Mouse (Mus musculus) telencephalon, adult 2 months (tissue): ENCODE measurements at regions not wholly inside any gene's neighbourhood (a gene's known extent, or its start where the extent isn't known, plus 50 kb on each side); places are given as distances from the start of the nearest gene placed in this dataset.

Experiments
- DNase-seq: peaks from one replicate; pipeline ENCODE4 v3.0.0-alpha.2; 2011; ENCODE audit warnings: low read depth, low spot score

DNA sequence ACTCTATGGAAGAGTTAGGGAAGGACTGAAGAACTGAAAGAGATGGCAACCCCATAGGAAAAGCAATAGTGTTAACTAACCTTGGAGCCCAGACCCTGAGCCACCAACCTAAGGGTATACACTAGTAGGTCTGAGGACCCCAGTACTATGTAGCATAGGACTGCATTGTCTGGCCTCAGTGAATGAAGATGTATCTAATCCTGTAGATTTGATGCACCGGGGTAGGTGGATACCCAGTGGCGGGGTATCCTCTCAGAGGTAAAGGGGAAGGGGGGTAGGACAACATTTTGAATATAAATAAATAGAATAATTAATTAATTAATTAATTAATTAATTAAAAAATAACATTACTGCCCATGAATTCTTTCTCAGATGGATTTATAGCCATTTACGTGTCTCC, 387.9 kb upstream of the 4921530L21Rik start:
- no peak for DNase-seq

DNA sequence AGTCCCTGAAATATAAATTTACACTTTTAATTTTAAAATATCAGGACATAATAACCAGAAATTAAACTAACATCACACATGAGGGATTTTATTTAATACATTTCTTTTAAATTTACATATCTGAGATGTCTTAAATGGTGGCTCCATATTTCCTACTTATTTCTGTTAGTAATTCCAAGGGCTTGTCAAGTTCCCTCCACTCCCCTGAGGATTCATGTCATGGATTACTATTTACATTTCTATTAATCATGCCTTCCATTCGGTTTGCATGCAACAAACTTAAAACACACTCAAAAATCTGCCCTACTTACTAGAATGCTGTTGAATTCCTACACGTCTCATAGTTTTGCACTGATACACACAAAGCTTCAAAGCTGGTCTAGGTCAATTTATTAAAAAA, 387.1 kb upstream of the 4921530L21Rik start:
- no peak for DNase-seq

DNA sequence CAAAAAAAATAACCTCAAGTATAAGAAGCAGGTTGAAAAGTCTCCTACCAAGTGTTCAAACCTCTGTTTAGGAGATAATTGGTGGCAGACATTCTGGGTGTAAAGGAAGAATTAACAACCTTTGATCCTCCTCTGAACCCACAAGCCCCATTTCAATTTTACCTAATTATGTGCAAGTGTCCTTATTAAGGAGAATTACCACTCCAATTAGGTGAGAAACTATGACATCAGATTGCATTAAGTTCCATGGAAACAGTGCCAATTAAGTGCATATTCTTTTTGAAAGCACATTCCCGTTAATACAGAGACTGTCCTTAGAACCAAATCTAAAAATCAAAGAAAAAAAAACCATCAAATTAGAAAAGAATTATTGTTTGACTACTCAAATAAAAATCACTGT, 366.0 kb upstream of the 4921530L21Rik start:
- DNase-seq: no peak

DNA sequence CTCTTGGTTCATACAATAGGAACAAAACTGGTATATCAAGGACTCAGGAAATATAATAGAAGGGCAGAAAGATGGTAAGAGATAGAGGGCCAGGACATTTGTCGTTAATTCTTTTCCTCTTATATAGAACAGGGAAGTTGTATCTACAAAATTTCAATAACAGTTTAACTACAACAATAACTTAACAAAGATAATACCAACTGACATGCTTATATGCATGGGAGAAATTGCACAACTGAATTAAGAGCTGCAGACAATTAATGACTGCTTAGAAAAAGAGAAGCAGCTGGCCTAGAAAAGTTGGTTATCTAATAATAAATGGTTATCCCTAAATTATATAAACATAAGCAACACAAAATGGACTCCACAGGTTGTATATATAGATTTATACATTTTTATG, 362.2 kb upstream of the 4921530L21Rik start:
- DNase-seq: no peak

DNA sequence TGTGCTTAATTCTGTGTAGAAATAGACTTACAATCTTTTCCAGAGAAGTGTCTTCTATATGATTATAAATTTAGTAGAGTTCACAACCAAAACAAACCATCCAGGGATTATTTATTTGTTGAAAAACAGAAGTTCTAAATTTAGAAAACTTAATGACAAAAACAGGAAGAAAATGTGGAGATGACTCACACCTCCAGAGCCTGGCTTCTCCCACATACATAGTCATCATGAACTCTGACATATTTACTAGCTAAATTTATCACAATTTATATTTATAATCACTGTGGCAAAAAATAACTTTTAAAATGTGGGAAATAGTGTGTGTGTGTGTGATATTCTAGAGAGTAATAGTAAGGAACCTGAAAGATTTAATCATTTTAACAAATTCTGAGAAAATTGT, 337.2 kb upstream of the 4921530L21Rik start:
- no peak for DNase-seq

DNA sequence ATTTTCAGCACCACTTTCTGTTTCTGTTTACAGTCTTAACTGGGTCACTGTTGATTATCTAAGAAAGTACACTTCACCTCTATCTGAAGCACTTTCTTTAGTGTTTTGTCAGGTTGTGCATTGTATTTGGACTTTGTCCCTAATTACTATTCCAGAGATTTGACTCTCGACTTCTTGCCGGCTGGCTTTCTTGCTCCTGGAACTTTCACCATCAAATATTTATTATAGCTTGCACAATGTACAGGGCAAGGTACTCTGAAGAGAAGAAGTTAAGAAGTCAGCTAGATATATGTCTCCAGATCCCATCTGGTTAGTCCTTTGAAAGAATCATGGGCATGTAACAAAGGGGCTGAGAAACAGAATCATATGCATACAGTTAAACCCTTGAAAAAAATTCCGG, 290.0 kb upstream of the 4921530L21Rik start:
- DNase-seq: no peak

DNA sequence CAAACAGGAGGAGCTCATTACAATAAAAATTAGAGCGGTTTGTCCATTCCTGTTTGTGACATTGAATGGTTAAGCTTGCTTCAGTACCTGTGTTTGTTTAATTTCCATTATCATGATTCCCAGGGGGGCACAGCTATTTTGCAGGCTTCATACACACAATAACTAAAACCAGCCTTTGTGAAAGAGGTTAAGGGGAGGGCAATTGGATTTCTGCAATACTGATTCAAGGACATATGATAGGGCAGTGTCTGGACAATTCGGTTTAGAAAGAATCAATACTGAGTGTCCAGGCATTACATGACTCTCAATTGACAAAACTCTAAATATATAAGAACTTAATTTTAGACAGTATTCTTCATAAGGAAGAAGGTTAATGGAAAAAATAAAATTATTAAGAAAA, 284.7 kb upstream of the 4921530L21Rik start:
- DNase-seq: no peak

DNA sequence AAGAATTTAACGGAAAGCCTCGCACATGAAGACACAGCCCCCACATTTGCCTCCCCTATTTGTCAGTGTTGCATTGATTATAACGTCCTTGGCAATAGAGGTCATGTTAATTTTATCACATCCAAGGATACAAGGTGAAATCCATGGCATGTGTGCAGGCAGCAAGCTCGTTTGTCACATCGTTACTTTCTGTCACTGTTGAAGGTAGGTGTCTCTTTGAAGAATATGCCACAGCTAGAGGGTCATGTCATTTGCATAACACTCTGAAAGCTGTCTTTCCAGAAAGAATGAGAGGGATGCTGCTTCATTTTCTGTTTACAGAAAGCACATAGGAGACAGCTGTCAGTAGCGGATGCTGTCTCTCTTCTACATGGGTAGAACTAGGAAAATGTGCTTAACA, 235.1 kb upstream of the 4921530L21Rik start:
- DNase-seq: no peak

DNA sequence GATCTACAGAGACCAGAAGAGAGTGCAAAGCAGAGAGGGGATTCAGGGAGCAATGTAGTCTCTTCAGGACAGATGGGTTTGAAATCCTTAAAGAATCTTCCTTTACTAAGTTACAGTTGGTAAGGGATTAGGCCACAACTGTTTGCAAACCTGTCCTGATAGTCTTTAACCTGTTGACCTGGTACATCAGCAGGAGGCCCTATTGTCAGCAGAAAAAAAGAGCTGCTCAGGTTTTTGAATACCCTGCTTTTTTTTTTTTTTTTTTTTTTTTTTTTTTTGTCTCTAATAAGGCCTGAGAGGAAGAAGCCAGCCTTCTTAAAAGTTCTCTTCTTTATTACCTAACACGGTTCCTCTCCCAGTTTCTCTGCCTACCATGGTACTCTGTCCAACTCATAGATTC, 221.5 kb upstream of the 4921530L21Rik start:
- no peak for DNase-seq

DNA sequence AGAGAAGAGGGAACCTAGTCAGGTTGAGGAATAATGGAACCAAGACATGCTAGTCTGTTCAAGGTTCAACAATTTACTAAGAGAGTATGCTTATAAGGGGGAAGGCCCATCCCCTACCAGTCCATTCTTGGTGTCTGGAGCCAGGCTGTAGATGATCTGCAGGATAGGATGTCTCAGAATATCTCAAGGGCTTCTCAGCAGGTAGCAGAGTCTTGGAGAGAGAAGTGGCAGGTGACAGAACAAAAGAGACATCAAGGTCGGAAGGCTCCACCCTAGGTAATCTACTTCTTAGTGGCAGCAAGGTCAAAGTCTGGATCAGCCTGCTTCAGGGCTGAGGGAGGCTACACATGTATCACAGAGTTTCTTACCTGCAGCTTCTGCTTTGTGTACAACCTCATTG, 220.2 kb upstream of the 4921530L21Rik start:
- DNase-seq: no peak

DNA sequence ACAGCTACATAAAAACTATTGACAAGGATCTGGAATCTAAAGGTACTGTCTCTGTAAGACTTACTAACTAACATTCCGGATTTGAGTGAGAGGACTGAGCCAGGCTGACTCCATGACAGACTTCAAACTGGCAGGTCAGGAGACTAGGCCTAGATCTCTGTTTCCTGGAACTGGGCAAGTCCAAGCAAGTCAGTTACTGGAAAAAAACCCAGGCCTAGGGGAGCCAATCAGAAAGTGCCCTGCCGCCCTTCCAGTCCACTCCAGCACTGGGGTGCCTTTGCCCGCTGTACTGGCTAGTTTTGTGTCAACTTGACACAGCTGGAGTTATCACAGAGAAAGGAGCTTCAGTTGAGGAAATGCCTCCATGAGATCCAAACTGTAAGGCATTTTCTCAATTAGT, 219.6 kb upstream of the 4921530L21Rik start:
- DNase-seq: no peak

DNA sequence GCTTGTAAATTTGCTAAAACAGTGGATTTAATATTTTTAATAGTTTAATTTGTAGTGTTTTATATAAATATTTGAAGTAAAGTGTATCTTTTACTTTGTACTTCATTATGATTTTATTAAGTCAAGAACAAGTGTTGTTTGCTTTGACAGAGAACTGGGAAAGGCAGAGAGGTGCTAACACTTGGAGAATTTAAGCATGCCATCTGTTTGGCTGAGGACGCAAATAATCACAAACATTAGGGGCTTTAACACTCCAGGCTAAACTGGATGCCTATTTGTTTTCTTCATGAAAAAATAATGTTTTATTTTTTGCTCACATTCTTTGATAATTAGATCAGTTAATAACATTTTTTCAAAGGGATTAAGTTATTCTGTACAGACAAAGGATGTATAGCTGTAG, 193.6 kb upstream of the 4921530L21Rik start:
- no peak for DNase-seq

DNA sequence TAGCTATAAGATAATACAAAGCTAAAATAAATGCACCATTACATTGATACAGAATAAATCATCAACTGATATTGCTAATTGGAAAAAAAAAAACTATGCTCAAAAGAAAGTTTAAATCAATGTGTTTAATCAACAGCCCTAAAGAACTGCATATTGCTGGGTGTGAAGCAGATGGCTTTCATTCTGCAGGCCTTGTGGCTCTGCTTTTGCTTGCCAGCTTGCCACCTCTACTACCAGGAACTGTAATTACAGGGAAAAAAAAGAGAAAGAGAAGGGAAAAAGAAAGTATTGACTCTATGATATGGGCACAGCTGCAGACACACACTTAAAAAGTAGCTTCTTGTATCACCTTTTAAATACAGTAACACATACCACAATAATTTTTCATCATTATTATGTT, 192.4 kb upstream of the 4921530L21Rik start:
- DNase-seq: peak; percentile 6

DNA sequence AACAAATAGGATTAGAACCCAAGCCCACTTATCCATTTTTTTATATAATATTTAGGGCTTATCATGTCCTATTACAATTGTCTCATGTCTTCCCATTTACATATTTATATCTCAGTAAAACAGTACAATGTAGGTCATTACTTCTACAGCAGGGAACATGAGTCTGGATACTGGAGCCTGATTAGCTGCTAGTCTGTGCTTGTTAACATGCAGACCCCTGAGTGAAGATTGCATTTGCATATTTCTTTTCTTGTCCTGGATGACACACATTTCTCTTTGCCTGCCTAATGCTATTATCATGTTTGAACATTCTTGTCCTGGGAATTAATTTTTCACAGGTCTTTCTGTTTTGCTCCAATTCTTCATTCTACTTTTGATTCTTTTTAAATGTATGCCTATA, 155.0 kb upstream of the 4921530L21Rik start:
- DNase-seq: no peak

DNA sequence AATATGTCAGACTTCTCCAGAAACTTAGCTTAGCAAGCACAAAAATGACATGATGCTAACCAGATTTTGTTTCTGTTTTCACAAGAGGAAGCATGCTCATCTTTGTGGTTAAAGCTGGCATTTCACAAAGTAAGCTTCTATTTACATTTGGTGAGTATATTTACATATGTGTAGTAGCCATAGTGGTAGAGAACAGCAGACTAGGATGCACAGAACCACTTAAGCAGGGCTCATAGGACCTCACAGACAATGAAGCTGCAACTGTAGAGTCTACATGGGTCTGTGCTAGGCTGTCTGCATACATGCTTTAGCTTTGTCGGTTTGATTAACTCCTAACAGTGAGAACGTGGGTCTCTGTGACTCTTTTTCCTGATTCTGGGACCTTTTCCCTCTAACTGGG, 105.3 kb upstream of the 4921530L21Rik start:
- no peak for DNase-seq

DNA sequence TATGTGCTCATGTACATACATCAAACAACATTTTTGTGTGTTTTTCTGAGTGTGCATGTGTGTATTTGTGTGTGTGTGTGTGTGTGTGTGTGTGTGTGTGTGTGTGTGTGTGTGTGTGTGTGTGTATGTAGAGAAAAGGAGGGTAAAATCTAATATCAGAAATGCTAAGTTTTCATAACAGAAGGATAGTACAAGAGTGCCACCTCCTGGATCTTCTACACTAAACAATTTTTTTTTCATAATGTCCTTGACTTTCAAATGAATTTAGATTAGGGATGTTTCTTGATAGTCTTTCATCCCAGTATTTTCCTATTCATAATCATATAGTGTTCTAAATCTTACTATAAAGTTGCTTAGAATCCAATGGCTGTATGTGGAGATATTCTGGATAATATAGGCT, 103.6 kb upstream of the 4921530L21Rik start:
- peak; percentile 16 for DNase-seq
